Mouse (Mus musculus) lung, adult 18-20 months (tissue): ENCODE measurements around the gene Hoxb2.

Experiments
- DNase-seq, 2 experiments: peaks; one replicate each; pipeline ENCODE4 v3.0.0; 2022; ENCODE audit warnings: mixed read lengths in 2 of 2

The Hoxb2 gene

GRCm38 (mm10) chr11:96336597-96336996 lies 13.7 kb upstream of the Hoxb2 start:
- no peak for DNase-seq

GRCm38 (mm10) chr11:96337026-96337425 lies 13.3 kb upstream of the Hoxb2 start:
- no peak for DNase-seq

GRCm38 (mm10) chr11:96338957-96339855 lies 11.1 kb upstream of the Hoxb2 start:
- DNase-seq = no peak

DNA sequence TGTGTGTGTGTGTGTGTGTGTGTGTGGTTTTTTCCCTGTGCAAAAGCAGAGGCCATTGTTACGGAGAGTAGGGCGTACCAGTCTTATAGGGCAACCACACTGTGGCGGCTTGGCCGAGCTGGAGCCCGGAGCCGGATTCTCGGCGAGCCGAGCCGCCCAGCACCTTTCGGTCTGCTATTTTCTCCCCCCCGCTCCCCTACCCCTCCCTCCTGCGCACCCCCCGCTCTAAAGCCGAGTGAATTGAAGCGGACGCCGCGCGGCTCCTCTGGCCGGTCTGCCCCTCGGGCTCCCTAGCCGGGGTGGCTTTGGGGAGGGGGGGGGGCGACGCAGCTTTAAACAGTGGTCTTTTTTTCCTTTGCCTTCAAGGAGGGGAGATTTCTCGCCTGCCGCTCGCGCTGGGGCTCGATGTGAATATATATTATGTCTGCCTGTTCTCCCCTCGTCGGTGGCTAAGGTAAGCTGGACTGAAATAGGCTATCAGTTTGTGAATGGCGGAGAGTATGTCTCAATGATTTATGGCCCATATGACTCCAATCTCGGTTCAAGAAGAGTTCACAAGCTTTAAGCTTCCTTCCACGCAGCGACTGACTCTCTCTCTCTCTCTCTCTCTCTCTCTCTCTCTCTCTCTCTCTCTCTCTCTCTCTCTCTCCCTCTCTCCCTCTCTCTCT lies 9.5 kb upstream of the Hoxb2 start:
- no peak for DNase-seq

GRCm38 (mm10) chr11:96341701-96342575 lies 8.4 kb upstream of the Hoxb2 start:
- peak; percentile 49 to 57 for DNase-seq

- no peak for DNase-seq
These were observed 7.8 kb upstream of the Hoxb2 start for GRCm38 (mm10) chr11:96342576-96342930.

GRCm38 (mm10) chr11:96343206-96343745 lies 7.0 kb upstream of the Hoxb2 start:
- DNase-seq = no peak

- DNase-seq = no peak
These were observed 6.1 kb upstream of the Hoxb2 start for GRCm38 (mm10) chr11:96344061-96344877.

DNA sequence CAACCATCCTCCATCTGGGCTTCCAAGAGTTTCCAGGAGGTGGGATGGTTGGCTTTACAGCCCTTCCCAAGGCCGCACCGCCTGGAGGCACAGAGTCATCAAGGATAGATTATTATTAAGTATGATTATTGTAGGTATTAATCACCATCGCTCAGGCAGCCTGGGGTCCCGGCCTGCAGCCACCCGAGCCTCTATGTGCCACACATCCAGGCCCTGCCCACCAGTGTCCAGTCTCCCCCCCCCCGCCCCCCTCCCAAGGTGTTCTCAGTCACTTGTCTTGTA lies 5.5 kb upstream of the Hoxb2 start:
- DNase-seq = no peak

GRCm38 (mm10) chr11:96345220-96345892 lies 5.0 kb upstream of the Hoxb2 start:
- no peak for DNase-seq

- no peak for DNase-seq
These were observed 4.2 kb upstream of the Hoxb2 start for GRCm38 (mm10) chr11:96345893-96346806.

GRCm38 (mm10) chr11:96346916-96347520 lies 3.3 kb upstream of the Hoxb2 start:
- no peak for DNase-seq

DNA sequence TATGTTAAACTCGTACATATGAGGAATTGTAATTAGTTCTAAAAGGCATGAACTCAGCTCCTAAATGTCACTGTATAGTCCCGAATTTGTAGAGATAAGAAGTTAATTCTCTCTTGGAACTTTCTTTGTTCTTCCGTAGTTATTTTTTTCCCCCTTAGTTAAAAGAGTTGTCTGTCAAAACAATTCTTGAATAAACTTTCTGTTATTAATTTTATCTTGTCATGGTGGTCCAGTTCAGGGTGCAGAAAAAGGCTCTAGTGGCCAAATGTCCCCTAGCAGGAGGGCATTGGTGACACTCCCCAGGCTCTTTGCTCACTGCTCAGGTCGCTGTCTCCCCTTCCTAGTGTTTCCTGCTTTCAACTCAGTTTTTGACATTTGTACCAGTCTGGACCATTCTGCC lies 2.6 kb upstream of the Hoxb2 start:
- DNase-seq = no peak

DNA sequence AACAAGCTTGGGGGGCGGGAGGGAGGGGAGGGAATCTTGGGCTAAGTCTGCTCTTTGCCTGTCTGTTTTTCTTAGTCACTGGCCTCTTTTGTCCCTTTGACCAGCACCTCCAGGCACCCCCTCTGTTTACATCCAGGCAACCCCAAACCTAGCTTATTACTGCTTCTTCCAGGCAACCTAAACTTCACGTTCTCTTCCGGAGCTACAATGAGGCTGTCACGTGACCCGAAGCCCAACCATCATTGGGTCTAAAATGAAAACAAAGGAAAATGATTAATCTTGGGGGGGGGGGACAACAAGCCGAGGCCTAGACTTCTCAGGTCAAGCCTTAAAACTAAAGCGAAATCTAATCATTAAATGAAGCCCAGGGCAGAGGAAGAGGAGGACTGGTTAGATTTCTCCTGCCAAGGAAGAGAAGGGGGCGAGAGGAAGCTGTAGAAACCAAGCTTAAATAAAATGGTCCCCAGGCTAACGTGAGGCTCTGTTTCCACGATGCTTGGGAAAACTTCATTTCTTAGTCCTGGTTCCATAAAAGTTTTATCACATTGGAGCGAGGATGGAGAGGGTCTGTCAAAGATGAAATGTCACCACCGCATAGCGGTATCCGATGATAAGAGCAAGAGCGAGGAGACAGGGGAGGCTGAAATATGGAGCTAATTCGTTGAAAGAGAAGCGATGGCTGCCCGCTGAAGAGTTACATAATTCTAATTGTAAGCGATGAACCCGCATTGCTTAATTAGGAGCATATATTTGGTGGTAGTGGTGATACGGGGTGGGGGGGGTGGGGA lies 2.0 kb upstream of the Hoxb2 start:
- no peak for DNase-seq

- DNase-seq = no peak
These were observed 1.3 kb upstream of the Hoxb2 start for GRCm38 (mm10) chr11:96348988-96349387.

GRCm38 (mm10) chr11:96349491-96350340 lies 609 bp upstream of the Hoxb2 start:
- no peak for DNase-seq

- DNase-seq = no peak
These were observed 466 bp downstream of the Hoxb2 start for GRCm38 (mm10) chr11:96350791-96351190.

DNA sequence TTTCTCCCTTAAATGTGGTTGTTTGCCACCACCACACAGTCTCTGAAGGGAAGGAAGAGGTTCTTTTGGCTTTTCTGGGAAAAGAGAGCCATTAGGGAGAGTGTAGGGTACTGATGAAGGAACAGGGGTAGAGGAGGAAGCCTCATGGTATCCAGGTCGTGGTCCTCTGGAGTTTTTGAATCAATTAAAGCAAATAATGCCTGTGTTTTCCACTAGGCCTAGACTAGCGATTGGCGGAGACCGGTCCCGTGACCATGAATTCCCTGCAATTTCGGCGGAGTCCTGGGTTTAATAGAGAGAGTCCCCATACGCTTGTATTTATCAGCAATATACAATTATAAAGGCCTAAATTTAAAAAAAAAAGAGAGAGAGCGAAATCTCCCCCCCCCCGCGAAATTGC lies 987 bp downstream of the Hoxb2 start:
- no peak for DNase-seq
